Mouse (Mus musculus) bone marrow, adult 2 months (tissue): ENCODE data around the gene Rabep1. TPM values are rescaled to one million over a fixed set of nuclear protein-coding genes. Genes with fewer than 3 reads are reported as not detected.

ENCODE experiments used
- H3K27ac ChIP-seq: fragments of 200-500 bp; 2 replicates; pipeline ENCODE4 v1.5.1; 2012; ENCODE audit warnings: low read depth, mild to moderate bottlenecking, control low read depth, inconsistent platforms, low read length; ENCODE audit not compliant: control insufficient read depth, poor library complexity, insufficient read depth
- H3K4me1 ChIP-seq: fragments of 200-500 bp; 2 replicates; pipeline ENCODE4 v1.6.1; 2011; ENCODE audit warnings: low read length; ENCODE audit not compliant: control insufficient read depth, insufficient read depth
- H3K4me3 ChIP-seq: fragments of 200-500 bp; replicated peaks from 2 replicates; pipeline ENCODE3; 2011; ENCODE audit warnings: mild to moderate bottlenecking, low read depth, low read length, control low read depth; ENCODE audit not compliant: control insufficient read depth
- CTCF ChIP-seq: fragments of 200-500 bp; IDR thresholded peaks from 2 replicates; pipeline ENCODE4 v1.5.1; 2011; ENCODE audit warnings: low read length, control low read depth; ENCODE audit not compliant: control insufficient read depth, insufficient read depth
- POLR2A ChIP-seq: fragments of 200-500 bp; IDR thresholded peaks from 2 replicates; pipeline ENCODE4 v1.6.1; 2011; ENCODE audit warnings: low read depth, mild to moderate bottlenecking, control low read depth, low read length, borderline replicate concordance; ENCODE audit not compliant: control insufficient read depth
- WGBS: fragments of 180-500 bp; shearing (Covaris S2); methylation state at CpG from one replicate; pipeline ENCODE4 v1.1.7; 2018; 5-methylcytosine and 5-hydroxymethylcytosine counted together
- polyA plus RNA-seq: library from polyadenylated mRNA; stranded (reverse); fragments of >200 nt; gene quantifications from 2 replicates; pipeline ENCODE4 v1.2.4, GENCODE M21; 2011; ENCODE audit warnings: low replicate concordance; ENCODE audit not compliant: missing spikeins, insufficient read depth, insufficient read length

Gene Rabep1
- polyA plus RNA-seq, 1 experiment = 28.8 TPM

GRCm38 (mm10) chr11:70807630-70808029 is 36.9 kb upstream of the Rabep1 start:
- Histone ChIP-seq H3K4me1 (peaks cover 9% of the 10 kb centered on the region; the same call in 1 of the 2 replicates), H3K27ac (no peak overlapping the region), H3K4me3 (no peak overlapping the region)
- no peak for TF ChIP-seq POLR2A
- no peak for TF ChIP-seq CTCF
- WGBS = 64% methylated on average over 4 of the region's 4 CpGs

- 58% methylated on average over 3 of the region's 3 CpGs for WGBS
- Histone ChIP-seq H3K4me3 (no peak overlapping the region), H3K4me1 (peaks cover 8% of the 10 kb centered on the region; the same call in 1 of the 2 replicates), H3K27ac (no peak overlapping the region)
- TF ChIP-seq POLR2A = no peak
- TF ChIP-seq CTCF = no peak
Observed at GRCm38 (mm10) chr11:70808101-70808500, 36.5 kb upstream of the Rabep1 start.

GRCm38 (mm10) chr11:70809011-70809410 is 35.6 kb upstream of the Rabep1 start:
- TF ChIP-seq CTCF (no peak), POLR2A (no peak)
- H3K4me1 ChIP-seq = peaks cover 6% of the 10 kb centered on the region; the same call in 1 of the 2 replicates
- H3K27ac ChIP-seq = no peak overlapping the region
- WGBS = 83% methylated on average over 1 of the region's 1 CpGs
- H3K4me3 ChIP-seq = no peak overlapping the region

- WGBS = 89% methylated on average over 5 of the region's 5 CpGs
- H3K4me3 ChIP-seq = no peak overlapping the region
- peaks cover 3% of the 10 kb centered on the region; the same call in 1 of the 2 replicates for H3K4me1 ChIP-seq
- no peak for TF ChIP-seq CTCF
- H3K27ac ChIP-seq = no peak overlapping the region
Observed at GRCm38 (mm10) chr11:70811041-70811440, 33.5 kb upstream of the Rabep1 start.

GRCm38 (mm10) chr11:70811471-70812240 is 32.9 kb upstream of the Rabep1 start:
- Histone ChIP-seq H3K4me3 (peak overlapping the region; percentile 15), H3K27ac (peak overlapping the region; percentile 62), H3K4me1 (peaks cover 3% of the 10 kb centered on the region; the same call in 1 of the 2 replicates)
- 74% methylated on average over 13 of the region's 13 CpGs for WGBS
- TF ChIP-seq CTCF (no peak), POLR2A (no peak)

- TF ChIP-seq POLR2A = no peak
- no peak for TF ChIP-seq CTCF
- peak within 1 kb of the TSS; percentile 15 for H3K4me3 ChIP-seq
- H3K4me1 ChIP-seq = no peaks in the 10 kb centered on the region; the same call in 1 of the 2 replicates
- H3K27ac ChIP-seq = peak within 1 kb of the TSS; percentile 81
- WGBS = 8% methylated on average over 7 of the region's 7 CpGs
Observed at GRCm38 (mm10) chr11:70812365-70812764, 32.2 kb upstream of the Rabep1 start, which contains the start of gene Scimp. TSS of gene Scimp (minus strand) at chr11:70812586.

- Histone ChIP-seq H3K27ac (no peak overlapping the region), H3K4me3 (no peak overlapping the region), H3K4me1 (no peaks in the 10 kb centered on the region)
- no peak for TF ChIP-seq CTCF
- TF ChIP-seq POLR2A = no peak
- WGBS = 82% methylated on average over 8 of the region's 8 CpGs
Observed at GRCm38 (mm10) chr11:70815071-70815470, 29.5 kb upstream of the Rabep1 start.

GRCm38 (mm10) chr11:70815498-70816078 is 29.0 kb upstream of the Rabep1 start:
- Histone ChIP-seq H3K27ac (no peak overlapping the region), H3K4me1 (no peaks in the 10 kb centered on the region), H3K4me3 (no peak overlapping the region)
- TF ChIP-seq POLR2A (no peak), CTCF (peak; percentile 44)
- WGBS = 18% methylated on average over 6 of the region's 6 CpGs
